Mouse (Mus musculus) myocyte (in vitro differentiated cells): ENCODE data around the gene Uqcrq.

Source experiments
- CEBPB ChIP-seq: IDR thresholded peaks from 2 replicates; pipeline ENCODE4 v1.6.1; 2011; ENCODE audit warnings: mild to moderate bottlenecking, moderate library complexity; ENCODE audit not compliant: poor library complexity, insufficient read depth, severe bottlenecking
- E2F4 ChIP-seq: IDR thresholded peaks from one replicate; pipeline ENCODE4 v1.6.1; 2011; ENCODE audit warnings: mild to moderate bottlenecking, control low read depth, moderate library complexity; ENCODE audit not compliant: insufficient read depth
- MAX ChIP-seq: IDR thresholded peaks from one replicate; pipeline ENCODE4 v1.6.1; 2011; ENCODE audit warnings: low read depth, mild to moderate bottlenecking, control low read depth
- MYOG ChIP-seq, 3 experiments: IDR thresholded peaks; one replicate each; pipeline ENCODE4 v1.6.1; 2011; ENCODE audit warnings: control low read depth in 2 of 3, low read depth in 2 of 3, mild to moderate bottlenecking in 2 of 3; ENCODE audit not compliant: insufficient read length in 2 of 3, control insufficient read depth in 1 of 3, insufficient read depth in 1 of 3
- POLR2A ChIP-seq: IDR thresholded peaks from one replicate; pipeline ENCODE4 v1.6.1; 2011; ENCODE audit warnings: low read depth, mild to moderate bottlenecking, control low read depth, moderate library complexity; ENCODE audit not compliant: insufficient read length
- REST ChIP-seq: IDR thresholded peaks from one replicate; pipeline ENCODE4 v1.6.1; 2011; ENCODE audit warnings: mild to moderate bottlenecking, control low read depth, moderate library complexity; ENCODE audit not compliant: insufficient read depth, insufficient read length
- TCF12 ChIP-seq: IDR thresholded peaks from one replicate; pipeline ENCODE4 v1.6.1; 2011; ENCODE audit warnings: mild to moderate bottlenecking, control low read depth; ENCODE audit not compliant: poor library complexity, insufficient read depth, severe bottlenecking
- USF1 ChIP-seq: IDR thresholded peaks from one replicate; pipeline ENCODE4 v1.6.1; 2011; ENCODE audit warnings: low read depth, mild to moderate bottlenecking, control low read depth, moderate library complexity

- TF ChIP-seq MYOG (IDR thresholded peaks at IDR 0.05; ENCODE audit: control insufficient read depth in 1 of 3, insufficient read depth in 1 of 3, insufficient read length in 2 of 3, low read depth in 2 of 3) (no peak), POLR2A (no peak), E2F4 (no peak), MAX (no peak), USF1 (no peak), REST (no peak), CEBPB (no peak), TCF12 (no peak)
Observed at GRCm38 (mm10) chr11:53472709-53473108, 42.1 kb upstream of the Uqcrq start.
